Mouse (Mus musculus) CH12.LX (cell line): Measurements from ENCODE around the gene Prokr1.

Experiments
- BHLHE40 ChIP-seq: IDR thresholded peaks from 2 replicates; pipeline ENCODE4 v1.6.1; 2011; ENCODE audit warnings: mild to moderate bottlenecking, low read depth, low read length, improper control_type of control experiment
- EP300 ChIP-seq: IDR thresholded peaks from 2 replicates; pipeline ENCODE4 v1.6.1; 2011; ENCODE audit warnings: low read length, improper control_type of control experiment
- ETS1 ChIP-seq: conservative IDR thresholded peaks from 2 replicates; pipeline ENCODE4 v1.6.1; 2012; ENCODE audit warnings: low read depth, mild to moderate bottlenecking, inconsistent platforms, low read length, improper control_type of control experiment, moderate library complexity
- HCFC1 ChIP-seq: IDR thresholded peaks from 2 replicates; pipeline ENCODE4 v1.6.1; 2012; ENCODE audit warnings: low read depth, mild to moderate bottlenecking, inconsistent platforms, low read length, improper control_type of control experiment
- KAT2A ChIP-seq: IDR thresholded peaks from 2 replicates; pipeline ENCODE4 v1.6.1; 2012; ENCODE audit warnings: low read length, improper control_type of control experiment, inconsistent platforms; ENCODE audit not compliant: insufficient replicate concordance
- MAFK ChIP-seq: IDR thresholded peaks from 2 replicates; pipeline ENCODE4 v1.6.1; 2011; ENCODE audit warnings: low read length, improper control_type of control experiment; ENCODE audit not compliant: insufficient replicate concordance
- MXI1 ChIP-seq: IDR thresholded peaks from 2 replicates; pipeline ENCODE4 v1.6.1; 2011; ENCODE audit warnings: mild to moderate bottlenecking, low read depth, low read length, improper control_type of control experiment
- POLR2A ChIP-seq: IDR thresholded peaks from 2 replicates; pipeline ENCODE4 v1.6.1; 2011; ENCODE audit warnings: low read depth, mild to moderate bottlenecking, improper control_type of control experiment, low read length
- RCOR1 ChIP-seq: conservative IDR thresholded peaks from 2 replicates; pipeline ENCODE4 v1.6.1; 2012; ENCODE audit warnings: low read depth, mild to moderate bottlenecking, inconsistent platforms, low read length, improper control_type of control experiment
- TCF12 ChIP-seq: IDR thresholded peaks from 2 replicates; pipeline ENCODE4 v1.6.1; 2014; ENCODE audit warnings: low read depth, mild to moderate bottlenecking, inconsistent platforms, low read length, improper control_type of control experiment
- USF1 ChIP-seq: IDR thresholded peaks from 2 replicates; pipeline ENCODE4 v1.6.1; 2014; ENCODE audit warnings: low read depth, mild to moderate bottlenecking, inconsistent platforms, low read length, improper control_type of control experiment

- TF ChIP-seq ETS1 (no peak), HCFC1 (no peak), TCF12 (no peak), MAFK (no peak), MXI1 (no peak), KAT2A (no peak), USF1 (no peak), RCOR1 (no peak), BHLHE40 (no peak), EP300 (no peak), POLR2A (no peak)
Measured at GRCm38 (mm10) chr6:87535651-87536050, 54.9 kb downstream of the Prokr1 start.
